Mouse (Mus musculus): ENCODE measurements around the gene Khsrp.

The Khsrp gene

GRCm38 (mm10) chr17:57027471-57027870, 3.9 kb downstream of the Khsrp start:
- DNase-seq, result no peak

DNA sequence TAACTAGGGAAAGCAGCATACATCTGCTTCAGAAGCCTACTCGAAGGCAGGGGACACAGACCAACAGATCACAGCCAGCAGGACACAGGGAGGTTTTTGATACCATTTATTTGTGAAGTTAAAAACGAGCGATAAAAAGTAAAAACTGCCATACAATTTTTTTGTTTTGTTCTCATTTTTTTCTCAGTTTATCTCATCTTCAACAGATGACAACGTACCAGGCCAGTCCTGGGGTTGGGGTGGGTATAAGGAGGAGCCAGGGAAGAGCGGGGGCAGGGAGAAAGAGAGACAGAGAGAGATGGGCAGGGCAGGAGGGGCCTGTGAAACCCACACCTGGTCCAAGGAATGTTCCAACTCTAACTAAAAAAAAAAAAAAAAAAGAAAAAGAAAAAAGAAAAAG, 10.4 kb downstream of the Khsrp start:
- no peak for DNase-seq

GRCm38 (mm10) chr17:57019693-57020092, 11.6 kb downstream of the Khsrp start:
- no peak for DNase-seq

- no peak for DNase-seq
Measured at GRCm38 (mm10) chr17:57012245-57012795, 19.0 kb downstream of the Khsrp start.

- DNase-seq, result peak; percentile 99
Measured at GRCm38 (mm10) chr17:57011236-57012141, 19.8 kb downstream of the Khsrp start, which contains the start of the genes Gtf2f1 and Gm17949. TSS of gene Gtf2f1 (minus strand) at chr17:57011288. TSS of gene Gm17949 (plus strand) at chr17:57011469.

- no peak for DNase-seq
Measured at GRCm38 (mm10) chr17:57010911-57011235, 20.4 kb downstream of the Khsrp start.

DNA sequence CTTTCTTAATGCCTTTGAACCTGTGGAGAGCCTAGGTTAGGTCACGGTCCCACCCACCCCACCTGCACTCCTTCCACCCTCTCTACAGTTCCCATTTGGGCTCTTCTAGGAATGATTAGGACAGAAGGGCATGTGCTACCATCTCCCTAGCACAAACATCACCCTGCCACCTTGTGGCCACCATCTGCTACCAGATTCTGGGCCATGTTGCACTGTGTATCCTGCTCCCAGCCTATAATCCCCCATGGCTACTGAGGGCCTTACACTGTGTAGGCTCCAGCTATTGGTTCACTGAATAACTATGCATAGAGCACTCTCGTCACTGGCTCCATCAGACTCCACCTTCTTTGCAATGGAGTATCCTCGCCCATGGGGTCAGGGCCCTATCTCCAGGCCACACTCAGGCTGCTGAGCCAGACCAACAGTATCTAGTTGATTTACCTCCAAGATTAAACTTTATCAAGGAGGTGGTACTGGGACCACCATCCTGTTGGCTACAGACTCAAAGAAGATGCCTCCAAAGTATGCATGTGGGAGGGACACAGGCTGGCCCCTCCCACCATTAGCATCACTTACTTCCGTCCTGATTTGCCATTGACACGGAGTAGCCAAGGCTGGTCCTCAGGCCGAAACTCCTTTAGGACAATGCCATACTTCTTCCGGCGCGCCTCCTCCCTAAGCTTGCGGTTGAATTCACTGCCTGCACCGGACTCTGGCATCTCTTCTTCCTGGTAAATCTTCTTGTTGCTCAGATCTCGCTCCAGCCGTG, 24.0 kb downstream of the Khsrp start:
- no peak for DNase-seq

GRCm38 (mm10) chr17:57003994-57004393, 27.3 kb downstream of the Khsrp start:
- DNase-seq, result no peak

GRCm38 (mm10) chr17:57001228-57001627, 30.1 kb downstream of the Khsrp start:
- no peak for DNase-seq

DNA sequence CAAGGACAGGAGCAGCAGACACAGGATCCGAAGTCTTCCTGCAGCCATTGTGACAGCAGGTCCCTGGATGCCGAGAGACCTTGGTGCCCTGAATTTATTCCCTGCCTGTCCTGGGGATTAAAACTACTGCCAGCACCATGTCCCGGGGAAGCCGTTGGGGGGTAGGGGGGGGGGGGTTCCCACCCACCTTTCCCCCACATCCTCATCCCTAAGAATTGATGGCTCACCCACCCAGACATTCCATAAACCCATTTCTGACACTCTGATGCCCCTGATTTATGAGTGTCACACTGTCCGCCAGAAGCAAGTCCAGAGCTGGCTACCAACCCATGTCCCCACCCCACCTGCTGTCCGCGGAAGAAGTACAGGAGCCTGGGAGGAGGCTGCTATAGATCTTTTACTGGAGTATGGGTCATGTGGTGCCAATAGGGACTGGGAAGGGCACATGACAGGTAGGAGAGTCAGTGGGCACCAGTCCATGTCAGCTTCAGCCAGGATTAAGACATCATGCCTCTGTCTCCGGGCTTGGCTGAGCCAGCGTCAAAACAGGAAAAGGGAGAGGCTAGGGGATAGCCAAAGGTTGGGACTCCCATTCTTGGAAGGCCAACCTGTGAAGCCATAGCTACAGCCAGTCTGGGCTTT, 31.2 kb downstream of the Khsrp start, which contains the start of gene Pspn:
Pspn (minus strand) TSS at position 51 of the 642 bp plus-strand sequence.
- no peak for DNase-seq

GRCm38 (mm10) chr17:56999414-56999813, 31.9 kb downstream of the Khsrp start:
- DNase-seq, result no peak

DNA sequence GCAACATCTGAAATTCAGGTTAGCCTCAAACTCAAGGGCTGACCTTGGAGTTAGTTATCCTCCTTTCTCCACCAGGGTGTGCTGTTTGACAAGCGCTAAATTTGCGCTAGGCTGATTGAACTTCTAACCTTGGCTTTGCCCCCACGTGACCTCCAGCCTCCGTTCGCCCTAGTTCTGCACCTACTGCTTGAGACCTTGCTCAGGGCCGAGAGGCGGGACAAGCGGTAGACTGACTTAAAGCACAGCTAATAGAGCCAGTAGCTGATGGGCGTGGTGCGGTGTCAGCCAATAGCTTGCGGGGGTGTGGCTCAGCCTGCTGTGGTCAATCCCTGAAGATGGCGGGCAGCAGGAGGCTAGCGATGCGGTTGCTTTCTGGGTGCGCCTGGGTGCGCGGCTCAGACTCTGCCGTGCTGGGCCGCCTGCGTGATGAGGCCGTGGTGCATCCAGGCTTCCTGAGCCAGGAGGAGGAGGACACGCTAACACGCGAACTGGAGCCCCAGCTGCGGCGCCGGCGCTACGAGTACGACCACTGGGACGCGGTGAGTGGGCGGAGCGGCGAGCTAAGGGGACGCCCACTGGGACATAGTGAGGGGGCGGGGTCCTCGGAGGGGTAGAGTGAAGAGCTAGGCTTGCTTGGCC, 34.2 kb downstream of the Khsrp start, which contains the start of gene Alkbh7:
Alkbh7 (plus strand) TSS at position 311 of the 639 bp plus-strand sequence.
- DNase-seq, result peak; percentile 97

GRCm38 (mm10) chr17:56996506-56996905, 34.8 kb downstream of the Khsrp start:
- DNase-seq, result no peak

- no peak for DNase-seq
Measured at GRCm38 (mm10) chr17:56995046-56995445, 36.3 kb downstream of the Khsrp start.

GRCm38 (mm10) chr17:56990966-56991365, 40.4 kb downstream of the Khsrp start:
- DNase-seq, result no peak

DNA sequence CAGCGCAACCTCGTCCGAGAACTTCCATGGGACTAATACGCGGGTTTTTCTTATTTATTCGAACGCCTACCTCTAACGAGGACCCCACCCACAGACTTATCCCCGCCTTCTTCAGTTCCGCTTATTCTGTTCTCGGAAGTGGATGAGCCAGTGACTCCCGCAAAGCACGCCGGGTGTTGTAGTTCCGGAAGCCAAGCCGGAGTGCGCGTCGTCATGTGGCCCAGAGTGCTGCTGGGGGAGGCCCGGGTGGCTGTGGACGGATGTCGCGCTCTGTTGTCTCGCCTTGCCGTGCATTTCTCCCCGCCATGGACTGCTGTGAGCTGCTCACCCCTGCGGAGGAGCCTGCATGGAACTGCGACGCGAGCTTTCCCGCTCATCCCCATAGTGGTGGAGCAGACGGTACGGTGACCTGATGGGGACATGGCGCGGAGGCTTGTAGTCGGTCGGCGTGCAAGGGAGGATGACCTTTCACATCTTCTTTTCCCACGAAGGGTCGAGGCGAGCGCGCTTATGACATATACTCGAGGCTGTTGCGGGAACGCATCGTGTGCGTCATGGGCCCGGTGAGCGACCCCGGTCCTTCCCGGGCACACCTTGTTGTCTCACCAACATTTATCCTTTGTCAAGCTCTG, 41.1 kb downstream of the Khsrp start, which contains the start of gene Clpp:
Clpp (plus strand) TSS at position 191 of the 632 bp plus-strand sequence.
- DNase-seq, result peak; percentile 96

GRCm38 (mm10) chr17:56989467-56990114, 41.7 kb downstream of the Khsrp start:
- peak; percentile 91 for DNase-seq

DNA sequence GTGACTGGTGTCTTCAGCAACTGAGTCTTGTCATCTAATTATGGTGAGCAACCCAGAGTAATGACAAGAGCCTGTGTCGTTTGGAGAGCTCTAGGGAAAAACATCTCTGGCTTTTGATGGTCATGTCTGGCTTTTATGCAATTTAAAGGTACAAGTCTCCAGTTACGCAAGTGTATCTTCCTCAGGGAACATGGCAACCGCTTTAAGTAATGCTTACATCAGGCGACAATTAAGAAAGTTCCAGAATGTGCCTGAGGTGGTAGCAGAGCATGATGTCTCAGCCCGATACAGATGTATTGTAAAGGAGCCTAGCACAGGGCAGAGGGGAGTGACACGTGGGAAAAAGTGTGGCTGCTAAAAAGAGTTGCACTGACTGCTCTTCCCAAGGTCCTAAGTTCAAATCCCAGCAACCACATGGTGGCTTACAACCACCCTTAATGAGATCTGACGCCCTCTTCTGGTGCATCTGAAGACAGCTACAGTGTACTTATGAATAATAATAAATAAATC, 42.3 kb downstream of the Khsrp start:
- DNase-seq, result no peak

DNA sequence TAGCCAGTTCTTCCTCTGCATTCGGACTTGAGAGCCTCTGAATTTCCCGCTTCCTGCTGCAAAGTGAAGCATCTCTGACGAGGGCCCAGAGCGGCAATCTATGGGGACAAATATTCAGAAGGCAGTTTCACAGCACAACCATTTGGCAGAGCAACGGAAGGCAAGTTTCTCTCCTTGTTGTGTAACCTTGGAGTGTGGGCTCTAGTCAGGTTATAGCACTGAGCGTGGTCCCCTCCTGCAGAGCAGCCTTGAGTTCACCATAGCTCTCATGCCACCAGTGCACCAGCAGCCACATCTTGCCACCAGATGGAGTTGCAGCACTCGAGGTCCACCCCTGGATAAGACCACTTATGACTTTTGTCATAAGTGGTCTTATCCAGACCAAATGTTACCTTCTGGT, 42.9 kb downstream of the Khsrp start:
- DNase-seq, result no peak

DNA sequence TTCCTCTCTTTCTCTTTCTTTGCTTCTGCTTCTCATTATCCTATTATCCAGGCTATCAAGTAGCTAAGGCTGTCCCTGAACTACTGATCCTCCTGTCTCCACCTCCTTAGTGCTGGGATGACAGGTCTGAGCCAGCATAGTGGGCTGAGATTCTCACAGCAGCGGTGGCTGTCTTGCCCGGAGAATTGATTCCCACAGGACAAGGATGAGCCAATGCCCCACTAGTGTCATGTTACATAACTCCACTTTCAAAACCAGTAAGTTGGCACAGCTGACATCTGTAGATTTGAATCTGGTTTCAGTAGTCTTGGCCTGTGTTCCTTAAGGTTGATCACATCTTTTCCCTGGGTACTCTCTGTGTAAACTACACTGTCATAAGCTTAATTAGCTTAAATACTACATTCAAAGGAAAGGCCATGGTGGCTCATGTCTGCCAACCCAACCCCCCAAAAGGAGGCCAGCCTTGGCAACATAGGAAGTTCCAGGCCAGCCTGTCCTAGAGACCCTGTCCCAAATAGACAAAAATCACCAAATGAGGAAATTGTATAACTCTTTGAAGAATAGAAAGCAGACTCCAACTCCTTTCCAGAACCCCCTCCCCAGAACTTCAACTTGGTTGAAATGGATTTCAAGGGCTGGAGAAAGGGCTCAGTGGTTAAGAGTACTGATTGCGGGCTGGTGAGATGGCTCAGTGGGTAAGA, 45.1 kb downstream of the Khsrp start:
- DNase-seq, result no peak

All from embryo, embryonic 11 days (tissue).